Mouse (Mus musculus) urinary bladder, postnatal 36 days (tissue): Measurements from ENCODE around the gene Apopt1.

Experiments
- DNase-seq, 2 experiments: peaks; one replicate each; pipeline ENCODE4 v3.0.0; 2022; ENCODE audit warnings: low spot score in 2 of 2, mixed read lengths in 1 of 2

Apopt1 gene

DNA sequence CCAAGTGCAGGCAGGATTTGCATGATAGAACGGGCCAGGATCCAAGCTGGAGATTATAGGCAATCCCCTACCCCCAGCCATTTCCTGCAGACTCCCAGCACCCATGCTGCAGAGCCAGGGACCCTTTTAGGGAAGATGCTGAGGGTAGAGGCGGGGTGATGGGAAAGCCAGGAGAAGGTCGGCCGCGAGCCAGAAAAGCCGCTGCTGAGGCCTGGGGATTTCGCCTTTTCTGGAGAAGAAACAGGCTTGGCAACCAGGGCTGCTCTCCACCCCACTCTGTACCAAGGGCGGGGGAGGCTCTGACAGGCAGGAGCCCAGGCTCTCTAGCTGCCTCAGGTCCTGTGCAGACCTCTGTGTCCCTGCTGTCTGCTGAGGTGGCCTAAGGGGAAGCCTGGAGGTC lies 31.8 kb upstream of the Apopt1 start:
- no peak for DNase-seq

DNA sequence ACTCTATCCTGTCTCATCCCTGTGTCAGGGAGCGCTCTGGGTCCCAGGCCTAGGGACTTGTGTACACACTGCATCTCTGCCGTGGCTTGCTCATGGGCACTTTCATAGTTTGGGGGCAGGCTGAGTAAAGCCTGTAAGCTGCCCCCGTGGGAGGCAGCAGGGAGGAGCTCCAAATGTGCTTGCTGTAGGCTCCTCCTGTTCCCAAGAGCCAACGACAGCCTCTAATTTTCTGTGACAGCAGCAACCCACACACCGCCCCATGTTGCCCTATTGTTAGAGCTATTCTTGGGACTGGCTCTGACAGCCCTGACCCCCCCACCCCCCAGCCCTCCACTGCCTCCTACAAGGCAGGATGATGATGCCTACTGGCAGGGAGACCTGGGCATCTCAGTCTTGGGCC lies 31.1 kb upstream of the Apopt1 start:
- DNase-seq, result no peak

DNA sequence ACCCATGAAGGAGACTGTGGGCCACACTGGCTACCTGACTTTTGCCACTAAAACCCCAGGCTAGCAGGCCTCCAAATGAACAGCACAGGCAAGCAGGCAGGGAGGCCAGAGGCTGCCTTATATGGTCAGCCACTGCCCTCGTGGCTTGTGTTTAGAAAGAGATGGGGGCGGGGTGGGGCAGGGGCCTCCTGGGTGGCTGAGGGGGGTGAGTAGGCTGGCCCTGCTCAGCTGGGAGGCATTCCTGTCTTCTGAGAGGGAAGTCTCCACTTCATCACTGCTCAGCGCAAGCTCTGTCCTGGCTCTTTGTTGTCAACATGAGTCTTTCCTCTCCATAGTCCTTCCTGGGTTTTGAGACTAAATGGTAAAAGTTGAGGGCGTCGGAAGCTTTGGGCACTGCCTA lies 30.3 kb upstream of the Apopt1 start:
- DNase-seq, result no peak

GRCm38 (mm10) chr12:111686390-111686789 lies 26.7 kb upstream of the Apopt1 start:
- DNase-seq, result no peak

DNA sequence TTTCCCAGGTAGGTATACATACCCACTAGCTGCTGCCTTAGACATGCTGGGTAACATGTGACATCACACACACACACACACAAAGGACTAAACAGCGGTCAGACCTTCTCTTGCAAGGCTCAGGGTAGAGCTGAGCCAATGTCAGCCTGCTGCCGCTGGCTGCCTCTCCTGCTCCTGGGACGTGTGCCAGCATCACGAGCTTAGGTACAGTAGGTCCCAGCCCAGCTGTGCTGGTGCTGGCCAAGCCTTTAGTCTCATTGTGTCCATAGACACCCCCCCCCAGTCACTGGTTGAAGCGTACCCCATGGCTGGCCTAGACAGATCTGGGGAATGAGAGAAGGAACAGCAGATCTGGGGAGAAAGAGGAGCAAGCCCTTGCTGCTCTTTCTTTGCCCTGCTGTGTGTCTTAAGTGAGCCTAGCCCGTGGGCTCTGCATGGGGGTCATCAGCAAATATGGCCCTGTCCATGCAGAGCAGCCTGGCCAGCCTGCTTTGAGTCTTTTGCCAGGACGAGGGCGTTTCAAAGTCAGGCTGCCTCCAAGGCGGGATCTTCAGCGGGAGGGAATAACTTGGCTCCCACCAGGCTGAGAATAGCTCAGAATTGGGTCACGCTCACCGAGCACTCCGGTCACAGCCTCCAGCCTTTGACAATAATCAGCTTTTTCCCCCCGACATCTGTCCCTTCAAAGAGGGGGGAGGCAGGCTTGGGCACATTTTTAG lies 25.6 kb upstream of the Apopt1 start:
- DNase-seq, result peak; percentile 28 to 68

GRCm38 (mm10) chr12:111688069-111688428 lies 25.0 kb upstream of the Apopt1 start:
- DNase-seq, result no peak

GRCm38 (mm10) chr12:111689426-111689825 lies 23.6 kb upstream of the Apopt1 start:
- no peak for DNase-seq

GRCm38 (mm10) chr12:111691346-111691872 lies 21.7 kb upstream of the Apopt1 start:
- DNase-seq, result no peak

DNA sequence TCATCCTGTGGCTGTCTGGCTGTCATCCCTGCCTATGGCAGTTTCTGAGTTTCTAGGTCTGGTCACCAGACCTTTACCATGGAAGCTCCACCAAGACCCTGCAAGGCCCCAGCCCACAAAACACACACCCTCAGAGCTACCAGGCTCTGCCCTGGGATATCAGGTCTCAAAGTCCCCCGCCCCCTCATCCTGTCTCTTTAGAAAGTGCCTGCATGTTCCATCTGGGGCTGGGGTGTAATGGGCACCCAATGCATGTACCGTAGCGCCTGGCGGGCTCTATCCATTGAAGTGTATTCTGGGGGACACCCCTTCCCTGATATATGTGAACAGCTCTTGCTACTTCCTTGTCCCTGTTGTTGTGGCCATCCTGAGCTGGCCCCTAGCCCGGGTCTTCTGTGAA lies 20.2 kb upstream of the Apopt1 start:
- DNase-seq, result no peak

DNA sequence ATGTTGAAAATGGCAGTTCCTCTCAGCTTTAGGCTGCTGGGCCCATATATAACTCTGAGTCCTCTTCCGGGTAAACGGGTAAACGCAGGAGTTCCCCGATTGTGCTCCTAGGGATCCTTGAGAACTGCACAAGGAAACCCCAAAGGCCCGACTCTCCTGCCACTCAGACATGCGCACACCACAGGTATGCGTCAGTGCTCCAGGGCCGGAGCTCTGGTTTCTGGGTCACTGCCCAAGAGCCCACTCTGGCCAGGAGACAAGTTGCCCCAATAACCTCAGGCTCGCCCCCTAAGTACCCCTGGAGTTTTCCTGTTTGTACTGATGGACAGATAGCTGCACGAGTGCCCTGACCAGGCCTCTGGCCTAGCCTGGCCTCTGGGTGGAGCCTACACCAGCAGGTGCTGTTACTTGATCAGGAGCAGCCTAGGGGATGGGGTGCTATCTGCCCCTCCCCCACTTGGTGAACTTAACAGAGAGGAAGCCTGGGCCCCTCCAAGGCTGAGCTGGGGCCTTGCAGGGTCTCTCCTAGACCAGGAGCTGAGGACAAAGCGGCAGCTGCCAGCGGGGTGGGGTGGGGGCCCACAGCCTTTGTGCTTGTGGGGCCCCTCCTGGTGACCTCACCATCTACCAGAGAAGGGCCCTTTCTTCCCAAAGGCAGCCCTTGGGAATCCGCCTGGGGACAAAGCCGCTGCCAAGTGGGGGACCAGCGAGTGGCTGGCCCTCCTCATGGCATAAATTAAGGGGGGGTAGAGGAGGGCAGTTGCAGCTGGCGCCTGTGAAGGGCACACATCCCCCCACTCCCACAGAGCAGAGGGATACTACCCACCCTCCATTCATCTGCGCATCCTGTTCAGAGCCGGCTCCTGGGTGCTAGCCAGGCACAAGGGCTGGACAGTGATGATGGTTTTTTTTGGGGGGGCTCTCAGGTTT lies 19.5 kb upstream of the Apopt1 start:
- no peak for DNase-seq

- no peak for DNase-seq
Observed at GRCm38 (mm10) chr12:111694271-111694781, 18.7 kb upstream of the Apopt1 start.

DNA sequence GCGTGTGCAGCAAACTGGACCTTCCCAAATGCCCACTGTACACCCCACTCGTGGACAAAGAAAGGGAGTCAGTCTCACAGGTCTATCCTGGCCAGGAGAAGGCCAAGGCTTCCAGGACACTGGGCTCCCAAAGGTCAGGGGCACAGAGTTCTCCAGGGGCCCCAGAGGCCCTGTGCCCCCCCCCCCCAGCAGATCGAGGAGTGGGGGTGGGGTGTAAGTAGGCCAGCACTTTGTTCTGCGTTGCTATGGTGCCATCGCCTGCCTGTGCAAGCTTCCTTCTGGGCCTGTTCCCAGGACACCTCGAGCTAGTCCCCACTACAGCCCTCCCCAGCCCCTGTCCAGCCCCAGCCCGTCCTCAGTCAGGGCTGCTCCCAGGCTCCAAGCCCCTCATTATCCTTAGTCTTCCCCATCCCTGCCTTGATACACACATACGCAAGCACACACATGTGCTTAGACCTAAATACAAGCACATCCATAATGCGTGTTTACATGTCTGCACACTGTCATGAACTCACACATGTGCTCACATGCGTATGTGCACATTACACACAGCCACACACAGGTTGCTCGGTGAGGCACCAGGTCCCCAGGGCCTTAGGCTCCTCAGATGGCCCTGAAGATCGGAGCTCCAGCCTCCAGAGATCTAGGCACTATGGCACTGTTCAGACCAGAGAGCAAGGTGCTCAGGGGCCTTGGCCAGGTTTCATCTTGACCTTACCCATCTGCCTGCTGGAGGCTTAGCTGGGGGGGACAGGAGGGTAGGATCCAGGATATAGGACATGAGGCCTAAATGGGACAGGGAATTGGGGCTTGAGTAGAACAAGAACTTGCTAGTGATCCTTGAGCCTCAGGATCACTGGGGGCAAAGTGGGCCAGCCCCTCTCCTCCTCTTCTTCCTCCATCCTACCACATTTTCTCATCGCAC lies 17.9 kb upstream of the Apopt1 start:
- DNase-seq, result no peak

DNA sequence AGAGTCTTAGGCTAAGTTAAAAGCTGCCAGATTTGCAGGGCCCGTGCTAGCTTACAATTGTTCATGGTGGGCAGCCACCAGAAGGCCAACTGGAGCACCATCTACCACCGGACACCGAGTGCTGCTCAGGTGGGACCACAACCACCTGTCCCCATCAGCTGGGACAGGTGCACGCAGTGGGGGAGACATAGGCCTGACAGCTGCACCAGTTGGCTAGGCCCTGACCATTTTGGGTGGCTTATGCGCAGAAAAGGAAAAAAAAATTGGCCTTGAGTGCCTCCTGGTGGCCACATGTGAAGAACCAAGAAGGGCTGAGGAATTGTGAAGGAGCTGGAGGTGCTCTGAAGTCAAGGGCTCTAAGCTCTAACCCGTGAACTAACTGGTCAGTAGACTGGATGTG lies 16.8 kb upstream of the Apopt1 start:
- DNase-seq, result peak; percentile 46 to 71

GRCm38 (mm10) chr12:111697708-111698107 lies 15.4 kb upstream of the Apopt1 start:
- no peak for DNase-seq

- no peak for DNase-seq
Observed at GRCm38 (mm10) chr12:111698346-111698913, 14.6 kb upstream of the Apopt1 start.

DNA sequence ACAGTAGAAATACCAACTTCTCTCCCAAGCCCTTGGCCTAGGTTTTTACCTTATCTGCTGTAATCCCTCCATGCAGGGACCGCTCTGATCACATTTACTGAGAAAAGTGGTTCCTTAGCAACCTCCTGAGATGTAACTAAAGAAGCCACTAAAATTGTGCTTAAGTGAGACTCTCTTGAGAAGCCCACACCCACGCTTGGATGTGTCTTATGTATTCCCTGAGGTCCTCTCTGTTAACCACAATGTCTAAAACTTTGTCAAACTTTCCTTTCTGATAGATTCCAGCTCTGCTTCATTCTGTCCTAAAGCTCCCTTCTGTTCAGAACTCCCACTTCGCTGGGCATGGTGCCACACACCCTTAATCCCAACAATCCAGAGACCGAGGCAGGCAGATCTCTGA lies 13.5 kb upstream of the Apopt1 start:
- DNase-seq, result no peak

GRCm38 (mm10) chr12:111700920-111701458 lies 12.1 kb upstream of the Apopt1 start:
- no peak for DNase-seq

- no peak for DNase-seq
Observed at GRCm38 (mm10) chr12:111703301-111703700, 9.8 kb upstream of the Apopt1 start.

DNA sequence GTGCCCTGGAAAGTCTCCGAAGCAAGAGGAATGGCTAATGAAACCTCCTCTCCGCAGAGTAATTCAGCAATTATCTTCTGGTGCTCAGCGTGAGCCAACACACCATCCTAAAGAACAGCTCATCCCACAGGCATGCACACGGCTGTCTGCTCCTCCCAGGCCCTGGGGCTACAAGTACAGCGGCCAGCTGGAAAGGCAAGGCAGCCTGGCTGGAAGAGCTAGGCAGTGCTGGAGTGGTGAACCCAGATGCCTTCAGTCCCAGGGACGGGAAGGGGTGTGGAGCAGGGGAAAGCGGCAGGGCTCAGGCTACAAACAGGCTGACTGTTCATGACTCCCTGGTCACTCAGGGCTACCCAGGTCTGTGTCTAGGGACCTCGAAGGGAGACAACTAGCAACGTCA lies 8.5 kb upstream of the Apopt1 start:
- peak; percentile 55 to 70 for DNase-seq

- peak; percentile 67 to 84 for DNase-seq
Observed at GRCm38 (mm10) chr12:111705186-111705973, 7.7 kb upstream of the Apopt1 start.
